Mouse (Mus musculus): ENCODE data around the gene Clba1. TPM values are rescaled to one million over a fixed set of nuclear protein-coding genes. Genes with fewer than 3 reads are reported as not detected.
A peak's percentile ranks its signal among the peaks of the same experiment; 100 is the strongest.

Gene Clba1
- polyA plus RNA-seq, 1 experiment from 2014 or later, result 46.3 TPM

- CTCF ChIA-PET, result interaction anchor here (1.3 to 2.2 kb wide), 3 partner anchors 48 to 71 kb away, joined by 3 to 8 read pairs (median 3); no protein-coding TSS in a partner anchor
- no peak for TF ChIP-seq CTCF (IDR thresholded peaks at IDR 0.05)
- DNase-seq (ENCODE audit: low read depth, low spot score) (no peak), ATAC-seq (no peak)
- in situ Hi-C loops (cut with MboI; ENCODE audit: low pct_unique_long_range_greater_than_20kb), result loop anchor here (5.0 kb wide), 2 partner anchors 47 to 48 kb away; no protein-coding TSS in a partner anchor
- POLR2A ChIA-PET, result no interaction called here
- no peaks in the 10 kb centered on the region for H3K27me3 ChIP-seq
These were observed 13.7 kb upstream of the Clba1 start for GRCm38 (mm10) chr12:112794998-112795397.

GRCm38 (mm10) chr12:112795466-112796104 is 13.2 kb upstream of the Clba1 start:
- in situ Hi-C loops (cut with MboI; ENCODE audit: low pct_unique_long_range_greater_than_20kb), result loop anchor here (5.0 kb wide), 2 partner anchors 47 to 48 kb away; no protein-coding TSS in a partner anchor
- H3K27me3 ChIP-seq, result no peaks in the 10 kb centered on the region
- no peak for DNase-seq (ENCODE audit: low read depth, low spot score)
- POLR2A ChIA-PET, result no interaction called here
- CTCF ChIA-PET, result interaction anchor here (1.3 to 2.2 kb wide), 3 partner anchors 48 to 71 kb away, joined by 3 to 8 read pairs (median 3); no protein-coding TSS in a partner anchor
- TF ChIP-seq CTCF (IDR thresholded peaks at IDR 0.05), result no peak
- peak; percentile 18 for ATAC-seq

DNA sequence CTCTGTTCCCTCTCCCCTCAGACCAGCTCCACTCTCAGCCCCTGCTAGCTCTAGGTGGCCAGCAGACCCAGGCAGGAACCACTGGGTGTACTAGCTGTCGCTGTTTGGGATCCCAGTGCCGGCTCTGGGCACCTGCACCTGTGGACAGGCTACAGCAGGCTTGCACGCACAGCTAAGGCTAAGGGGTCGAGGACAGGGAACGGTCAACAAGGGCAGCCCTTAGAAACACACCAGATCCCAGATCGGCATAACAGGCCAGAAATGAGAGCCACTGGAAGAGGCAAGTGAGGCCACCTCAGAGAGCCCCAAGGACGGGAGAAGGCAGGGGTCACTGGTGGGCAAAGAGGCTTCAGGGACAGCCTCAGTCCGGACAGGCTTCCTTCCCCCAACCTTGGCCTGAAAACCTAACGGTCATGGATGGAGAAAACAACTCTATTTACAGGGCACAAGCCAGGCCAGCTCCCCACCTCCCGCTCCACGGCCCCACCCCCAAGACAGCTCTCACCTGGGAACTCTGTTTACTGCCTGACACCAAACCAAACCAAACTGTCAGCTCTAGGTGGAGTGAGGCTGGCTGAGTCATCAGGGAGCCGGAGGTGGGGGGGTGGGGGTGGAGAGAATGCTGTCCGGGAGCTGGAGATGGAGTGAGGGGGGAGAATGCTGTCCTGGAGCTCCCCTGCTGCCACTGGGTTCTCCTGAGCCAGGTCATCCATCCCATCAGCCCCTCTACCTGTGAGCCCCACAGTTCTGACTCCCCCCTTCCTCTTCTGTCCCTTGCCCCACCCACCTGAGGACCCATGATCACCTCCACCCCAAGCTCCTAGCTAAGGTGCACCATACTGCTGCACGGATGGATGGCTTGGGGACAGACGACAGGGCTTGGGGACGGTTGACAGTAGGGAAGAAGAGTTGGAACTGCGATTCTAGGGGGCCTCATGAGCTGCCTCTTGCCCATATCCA is 11.9 kb upstream of the Clba1 start:
- H3K27me3 ChIP-seq, result no peaks in the 10 kb centered on the region
- ChIA-PET CTCF (interaction anchor here (1.1 to 2.2 kb wide), 5 partner anchors 19 to 50 kb away, joined by 3 to 8 read pairs (median 5); partner anchors contain the start of gene Pld4), POLR2A (interaction anchor here (1.1 to 1.2 kb wide), 2 partner anchors 50 to 54 kb away, joined by 3 to 4 read pairs; no protein-coding TSS in a partner anchor)
- no peak for ATAC-seq
- no peak for DNase-seq (ENCODE audit: low read depth, low spot score)
- in situ Hi-C loops (cut with MboI; ENCODE audit: low pct_unique_long_range_greater_than_20kb), result loop anchor here (5.0 kb wide), 2 partner anchors 45 to 50 kb away; no protein-coding TSS in a partner anchor
- no peak for TF ChIP-seq CTCF (IDR thresholded peaks at IDR 0.05)

- no peaks in the 10 kb centered on the region for H3K27me3 ChIP-seq
- no peak for TF ChIP-seq CTCF (IDR thresholded peaks at IDR 0.05)
- ATAC-seq, result peak; percentile 59
- ChIA-PET CTCF (interaction anchor here (0.8 to 1.8 kb wide), 5 partner anchors 11 to 46 kb away, joined by 3 to 7 read pairs (median 4); partner anchors contain the start of genes Cdca4 and Clba1), POLR2A (interaction anchor here (1.1 to 1.2 kb wide), 2 partner anchors 51 to 55 kb away, joined by 3 to 4 read pairs; no protein-coding TSS in a partner anchor)
- DNase-seq (ENCODE audit: low read depth, low spot score), result no peak
- in situ Hi-C loops (cut with MboI; ENCODE audit: low pct_unique_long_range_greater_than_20kb), result loop anchor here (5.0 kb wide), 2 partner anchors 44 to 51 kb away; no protein-coding TSS in a partner anchor
These were observed 10.9 kb upstream of the Clba1 start for GRCm38 (mm10) chr12:112797672-112798331.

DNA sequence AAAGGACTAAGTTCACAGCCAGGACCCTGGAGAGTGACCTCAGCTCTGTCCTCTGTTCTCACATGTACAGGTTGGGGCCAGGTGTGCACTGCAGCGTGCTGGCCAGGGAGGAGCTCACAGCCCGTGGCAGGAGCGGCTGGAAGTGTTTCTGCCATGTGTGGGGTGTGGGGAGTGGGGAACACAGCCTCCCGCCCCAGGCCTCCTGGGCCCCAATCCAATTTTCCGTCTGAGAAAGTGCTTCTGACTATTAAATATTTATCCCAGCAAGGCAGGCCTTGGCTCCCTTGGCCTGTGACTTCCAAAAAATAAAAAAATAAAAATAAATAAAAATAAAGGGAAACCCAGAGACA is 10.4 kb upstream of the Clba1 start:
- no peak for ATAC-seq
- no peaks in the 10 kb centered on the region for H3K27me3 ChIP-seq
- in situ Hi-C loops (cut with MboI; ENCODE audit: low pct_unique_long_range_greater_than_20kb), result loop anchor here (5.0 kb wide), 2 partner anchors 44 to 51 kb away; no protein-coding TSS in a partner anchor
- POLR2A ChIA-PET, result no interaction called here
- DNase-seq (ENCODE audit: low read depth, low spot score), result no peak
- TF ChIP-seq CTCF (IDR thresholded peaks at IDR 0.05), result no peak
- CTCF ChIA-PET, result interaction anchor here (0.8 to 1.8 kb wide), 4 partner anchors 11 to 45 kb away, joined by 3 to 7 read pairs (median 4); partner anchors contain the start of genes Cdca4 and Clba1

GRCm38 (mm10) chr12:112798716-112799115 is 10.0 kb upstream of the Clba1 start:
- ChIA-PET POLR2A (no interaction called here), CTCF (interaction anchor here (0.8 to 1.7 kb wide), 2 partner anchors 11 to 30 kb away, joined by 3 to 4 read pairs; partner anchors contain the start of genes Cdca4 and Clba1)
- in situ Hi-C loops (cut with MboI; ENCODE audit: low pct_unique_long_range_greater_than_20kb), result loop anchor here (5.0 kb wide), 2 partner anchors 44 to 51 kb away; no protein-coding TSS in a partner anchor
- DNase-seq (ENCODE audit: low read depth, low spot score) (no peak), ATAC-seq (no peak)
- no peak for TF ChIP-seq CTCF (IDR thresholded peaks at IDR 0.05)
- no peaks in the 10 kb centered on the region for H3K27me3 ChIP-seq

DNA sequence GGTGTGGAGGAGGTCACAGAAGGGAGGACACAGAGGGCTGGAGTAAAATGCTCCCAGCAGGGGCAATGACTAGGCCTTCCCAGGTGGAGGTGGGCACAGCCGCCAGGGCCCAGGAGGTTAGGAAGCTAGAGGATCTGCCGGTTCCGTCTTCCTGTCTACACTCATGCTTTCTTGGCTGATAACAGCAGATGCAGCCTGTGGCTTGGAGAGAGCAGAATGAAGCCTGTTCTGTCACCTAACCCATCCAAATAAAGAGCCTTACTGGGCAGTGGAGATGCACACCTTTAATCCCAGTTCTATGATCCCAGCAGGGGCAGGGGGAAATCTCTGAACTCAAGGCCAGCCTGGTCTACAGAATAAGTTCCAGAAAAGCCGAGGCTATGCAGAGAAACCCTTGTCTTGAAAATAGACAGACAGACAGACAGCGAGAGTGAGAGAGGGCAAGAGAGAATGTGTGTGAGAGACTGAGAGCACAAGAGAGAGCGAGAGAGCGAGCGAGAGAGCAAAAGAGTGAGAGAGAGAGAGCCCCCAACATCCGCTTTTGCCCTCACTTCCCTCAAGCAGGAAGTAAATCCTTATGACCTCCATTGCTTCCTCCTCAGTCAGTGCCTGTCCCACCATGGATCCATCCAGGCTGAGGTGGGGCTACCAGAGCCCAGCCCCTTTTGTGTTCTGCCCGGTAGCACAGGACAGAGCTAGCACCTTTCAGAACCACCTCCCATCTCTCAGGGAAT is 9.3 kb upstream of the Clba1 start:
- no peaks in the 10 kb centered on the region for H3K27me3 ChIP-seq
- TF ChIP-seq CTCF (IDR thresholded peaks at IDR 0.05), result no peak
- CTCF ChIA-PET, result interaction anchor here (0.6 to 1.7 kb wide), 3 partner anchors 10 to 30 kb away, joined by 3 to 4 read pairs (median 4); partner anchors contain the start of genes Cdca4 and Clba1
- ATAC-seq (no peak), DNase-seq (ENCODE audit: low read depth, low spot score) (no peak)
- in situ Hi-C loops (cut with MboI; ENCODE audit: low pct_unique_long_range_greater_than_20kb), result loop anchor here (5.0 kb wide), 2 partner anchors 43 to 52 kb away; no protein-coding TSS in a partner anchor
- POLR2A ChIA-PET, result no interaction called here

GRCm38 (mm10) chr12:112800476-112800875 is 8.3 kb upstream of the Clba1 start:
- TF ChIP-seq CTCF (IDR thresholded peaks at IDR 0.05), result no peak
- no peaks in the 10 kb centered on the region for H3K27me3 ChIP-seq
- ChIA-PET CTCF (interaction anchor here (0.6 to 0.9 kb wide), 3 partner anchors 9 to 18 kb away, joined by 3 to 4 read pairs (median 3); partner anchors contain the start of gene Clba1), POLR2A (no interaction called here)
- in situ Hi-C loops (cut with MboI; ENCODE audit: low pct_unique_long_range_greater_than_20kb), result no loop called here
- DNase-seq (ENCODE audit: low read depth, low spot score) (no peak), ATAC-seq (no peak)
